Mouse (Mus musculus) embryo, embryonic 11 days (tissue): Measurements from ENCODE around the gene Rngtt.

Experiments
- DNase-seq: peaks from one replicate; pipeline ENCODE4 v3.0.0-alpha.2; 2015

Rngtt gene

GRCm38 (mm10) chr4:33523774-33524173 is 213.7 kb downstream of the Rngtt start:
- DNase-seq = no peak

DNA sequence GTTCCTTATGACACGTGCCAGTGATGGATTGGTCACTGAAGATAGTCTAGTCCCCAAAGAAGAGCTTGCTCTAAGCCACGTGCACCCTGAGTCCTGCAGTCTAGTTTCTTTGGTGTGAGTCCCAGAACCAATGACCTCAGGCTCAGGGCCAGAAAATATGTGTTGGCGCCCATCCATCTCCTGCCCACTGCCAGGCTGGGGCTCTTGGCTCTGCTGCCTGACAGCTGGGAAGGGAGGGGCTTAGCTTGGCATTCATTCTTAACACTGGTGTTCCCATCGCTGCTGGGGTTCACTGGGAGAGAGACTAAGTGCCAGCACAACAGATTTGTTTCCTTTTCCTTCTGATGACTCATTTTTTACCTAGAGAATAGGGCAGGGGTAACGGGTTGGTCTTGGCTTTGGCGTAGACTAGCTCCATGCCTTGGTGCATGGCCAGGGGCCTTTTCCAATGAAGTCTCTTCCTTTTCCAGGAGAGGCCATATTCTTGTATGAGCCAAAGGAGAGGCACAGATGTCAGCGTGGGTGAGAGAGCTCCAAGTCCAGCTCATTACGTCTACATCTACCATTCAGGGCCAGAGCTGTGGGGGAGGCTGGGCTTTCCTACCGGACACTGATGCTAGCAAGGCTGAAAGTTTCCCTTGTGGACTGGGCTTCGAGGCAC is 214.5 kb downstream of the Rngtt start:
- no peak for DNase-seq

GRCm38 (mm10) chr4:33525272-33525671 is 215.2 kb downstream of the Rngtt start:
- no peak for DNase-seq

DNA sequence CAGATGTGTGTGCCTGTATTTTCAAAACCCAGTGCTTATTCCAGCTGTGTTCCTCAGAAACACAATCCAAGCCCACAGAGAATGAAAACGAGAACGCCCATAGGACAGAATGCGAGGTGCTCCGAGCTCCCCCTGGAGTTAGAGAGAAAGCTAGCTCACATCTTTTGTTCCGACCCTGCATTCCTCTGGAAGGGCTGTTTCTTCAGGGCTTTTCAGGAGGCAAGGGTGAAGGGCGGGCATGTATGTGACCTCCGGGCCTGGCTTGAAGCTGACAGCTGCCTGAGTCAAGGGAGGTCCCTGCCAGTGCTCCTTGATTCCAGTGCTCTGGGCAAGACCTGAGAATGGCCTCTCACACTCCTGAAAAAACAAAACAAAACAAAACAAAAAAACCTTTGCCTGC is 216.0 kb downstream of the Rngtt start:
- DNase-seq = peak; percentile 47

DNA sequence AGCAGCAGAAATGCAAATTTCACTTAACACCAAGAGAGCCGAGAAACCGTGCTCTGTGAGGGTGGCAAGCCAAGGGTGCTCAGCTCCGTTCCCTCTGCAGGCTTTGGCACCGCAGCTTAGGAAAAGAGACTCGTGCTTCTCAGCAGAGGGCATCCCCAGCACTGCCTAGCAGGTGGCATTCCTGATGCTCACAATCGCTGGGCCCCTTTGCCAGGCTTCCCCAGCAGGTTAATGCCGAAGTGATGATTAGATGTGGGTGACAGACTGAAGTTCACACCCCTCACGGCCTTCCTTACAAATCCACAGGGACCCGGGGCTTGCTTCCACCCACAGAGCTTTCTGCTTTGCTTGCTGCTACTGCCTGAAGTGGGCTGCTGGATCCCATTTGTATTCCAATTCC is 216.6 kb downstream of the Rngtt start:
- no peak for DNase-seq

- DNase-seq = no peak
Measured at GRCm38 (mm10) chr4:33532596-33532995, 222.5 kb downstream of the Rngtt start.

DNA sequence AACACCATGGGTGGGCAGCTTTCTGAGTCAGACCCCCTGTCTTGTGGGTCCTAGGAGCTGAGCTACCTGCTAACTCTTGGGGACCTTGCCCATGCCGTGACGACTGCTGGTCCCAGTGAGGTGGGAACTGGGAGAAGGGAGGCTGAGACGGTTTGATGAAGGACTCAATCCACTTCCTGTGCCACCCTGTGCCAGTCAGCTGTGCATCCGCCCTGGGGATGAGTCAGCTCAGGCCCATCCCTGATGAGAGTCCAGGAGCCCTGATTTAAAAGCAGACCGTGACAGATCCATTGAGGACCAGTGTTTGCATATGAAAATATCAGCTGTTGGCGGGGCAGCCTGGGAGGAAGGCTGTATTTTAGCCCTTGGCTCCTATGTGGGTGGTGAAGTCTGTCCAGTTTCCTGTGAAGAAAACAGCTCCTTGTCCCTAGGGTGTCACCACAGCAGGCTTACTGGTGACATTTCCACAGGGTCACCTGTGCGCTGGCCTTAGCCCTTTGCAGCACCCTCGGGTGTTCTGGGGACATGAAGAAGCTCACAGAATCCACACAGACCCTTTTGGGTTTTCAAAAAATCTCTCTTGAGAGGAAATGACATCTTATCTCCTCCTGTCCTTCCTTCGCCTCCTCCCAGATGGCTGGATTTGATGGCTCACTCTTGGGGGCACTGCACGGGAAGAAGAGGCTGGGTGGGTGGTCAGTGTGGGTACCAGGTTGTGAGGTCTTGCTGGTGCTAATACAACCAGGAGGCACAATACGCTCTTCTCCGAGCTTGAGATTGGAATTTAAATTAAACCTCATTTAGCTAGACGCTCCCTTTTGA is 234.9 kb downstream of the Rngtt start:
- DNase-seq = no peak

DNA sequence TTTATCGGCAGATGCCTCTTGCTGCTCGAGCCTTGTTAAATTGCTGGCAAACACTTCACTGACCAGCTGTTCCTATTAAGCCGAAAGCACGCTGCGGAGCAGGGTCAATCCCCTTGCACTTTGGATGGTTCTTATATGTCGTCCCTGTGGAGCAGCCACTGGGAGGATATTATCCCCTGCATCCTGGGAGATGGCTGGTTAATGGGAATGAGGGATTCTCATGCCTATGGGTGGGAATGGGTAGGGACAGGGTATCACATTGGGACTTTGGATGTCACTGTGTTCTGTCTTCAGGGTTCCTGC is 235.4 kb downstream of the Rngtt start:
- DNase-seq = peak; percentile 37

- DNase-seq = no peak
Measured at GRCm38 (mm10) chr4:33546278-33546677, 236.2 kb downstream of the Rngtt start.

DNA sequence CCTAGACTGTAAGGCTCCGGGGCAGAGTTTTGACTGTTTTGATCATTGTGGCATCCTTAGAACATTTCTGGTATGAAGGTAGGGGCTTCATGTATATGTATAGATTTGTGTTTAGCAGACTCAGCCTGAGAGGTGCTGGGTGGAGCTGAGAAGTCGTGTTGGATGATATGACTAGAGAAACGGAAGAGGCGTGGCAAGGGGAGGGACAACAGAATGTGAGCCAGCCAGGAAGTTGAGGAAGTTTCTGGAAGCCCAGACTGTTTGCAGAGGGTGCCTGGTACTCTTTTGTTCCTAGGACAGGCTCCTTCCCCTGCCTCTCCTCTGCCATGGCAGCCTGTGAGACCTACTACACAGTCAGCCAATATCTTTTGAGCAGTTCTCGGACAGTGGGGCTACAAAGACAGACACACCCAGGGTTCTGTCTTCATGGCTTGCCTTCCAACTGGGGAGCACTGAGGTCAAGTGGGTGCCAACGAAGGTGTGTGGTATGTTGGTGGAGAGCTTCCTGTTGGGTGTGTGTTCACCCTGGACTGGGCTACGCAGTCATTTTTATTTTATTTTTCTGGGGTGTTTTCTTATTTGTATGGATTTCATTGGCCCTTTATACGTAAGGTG is 237.3 kb downstream of the Rngtt start:
- no peak for DNase-seq

DNA sequence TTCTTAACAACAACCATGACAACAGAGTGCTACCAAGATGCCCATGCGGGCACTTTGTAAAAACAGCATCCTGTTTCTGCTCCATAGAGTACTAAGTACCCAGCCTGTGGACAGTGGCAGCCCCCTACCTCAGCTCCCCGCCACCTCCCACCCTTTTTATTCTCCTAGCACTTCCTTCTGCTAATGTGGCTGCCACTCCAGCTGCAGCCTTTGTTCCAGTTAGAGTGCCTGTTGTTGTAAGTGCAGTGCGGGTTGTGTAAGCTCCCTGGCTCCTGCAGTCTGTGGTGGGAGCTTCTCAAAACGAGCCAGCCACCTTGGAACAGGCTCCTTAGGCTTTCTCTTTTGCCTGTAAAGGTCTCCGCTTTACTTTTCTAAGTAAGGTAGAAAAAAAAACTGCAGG is 239.5 kb downstream of the Rngtt start:
- DNase-seq = no peak
